Mouse (Mus musculus): ENCODE results near the gene Ap2b1. TPM values are rescaled to one million over a fixed set of nuclear protein-coding genes. Genes with fewer than 3 reads are reported as not detected.

Ap2b1 gene
- polyA plus RNA-seq, 1 experiment from 2014 or later, result 121 TPM

GRCm38 (mm10) chr11:83440081-83441064 lies 141.5 kb downstream of the Ap2b1 start:
- Histone ChIP-seq H3K9ac (ENCODE audit: low read length) (peak overlapping the region; percentile 52), H3K36me3 (ENCODE audit: control insufficient read depth, insufficient read depth, low read length) (no peaks in the 10 kb centered on the region), H3K27me3 (ENCODE audit: control insufficient read depth, insufficient read depth, low read length) (peaks cover 44% of the 10 kb centered on the region), H3K4me2 (peak overlapping the region; percentile 91), H3K9me3 (ENCODE audit: control insufficient read depth, low read length) (no peaks in the 10 kb centered on the region), H3K4me3 (ENCODE audit: low read depth, low read length) (peak overlapping the region; percentile 55), H3K27ac (ENCODE audit: low read depth, low read length) (no peak overlapping the region), H3K4me1 (ENCODE audit: control insufficient read depth, insufficient read depth, low read length) (0 out of 2 replicates have a peak, but pooled peaks cover 4% of the 10 kb centered on the region)
- DNase-seq (ENCODE audit: low spot score, missing footprints), result peak; percentile 100
- under 1% methylated on average over 63 of the region's 75 CpGs for WGBS
- ATAC-seq (ENCODE audit: low FRiP score), result peak; percentile 92

DNA sequence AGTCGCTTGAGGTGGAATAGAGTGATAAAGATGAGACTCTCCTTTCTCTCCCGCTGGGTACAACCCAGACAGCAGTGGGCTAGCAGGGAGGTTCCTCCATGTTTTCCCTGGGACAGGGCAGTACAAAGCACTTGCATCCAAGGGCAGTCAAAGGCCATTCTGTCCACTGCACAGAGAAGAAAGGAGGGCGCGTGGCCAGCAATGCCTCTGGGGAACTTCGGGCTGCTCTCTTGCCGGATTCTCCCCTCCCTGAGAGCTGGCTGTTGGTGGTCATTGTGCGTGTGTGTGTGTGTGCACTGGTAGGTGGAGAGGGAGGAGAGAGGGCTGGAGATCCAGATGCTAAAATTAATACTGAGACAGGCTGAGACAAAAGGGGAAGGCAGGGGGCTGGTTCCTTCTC lies 142.4 kb downstream of the Ap2b1 start:
- H3K4me2 ChIP-seq, result 0 out of 2 replicates have a peak overlapping the region, but pooled peaks have one; percentile 91
- H3K36me3 ChIP-seq (ENCODE audit: control insufficient read depth, insufficient read depth, low read length), result no peaks in the 10 kb centered on the region
- 0 out of 2 replicates have a peak, but pooled peaks cover 4% of the 10 kb centered on the region for H3K4me1 ChIP-seq (ENCODE audit: control insufficient read depth, insufficient read depth, low read length)
- no peak overlapping the region for H3K27ac ChIP-seq (ENCODE audit: low read depth, low read length)
- H3K4me3 ChIP-seq (ENCODE audit: low read depth, low read length), result no peak overlapping the region
- no peak for ATAC-seq (ENCODE audit: low FRiP score)
- H3K27me3 ChIP-seq (ENCODE audit: control insufficient read depth, insufficient read depth, low read length), result peaks cover 44% of the 10 kb centered on the region
- H3K9ac ChIP-seq (ENCODE audit: low read length), result no peak overlapping the region
- H3K9me3 ChIP-seq (ENCODE audit: control insufficient read depth, low read length), result no peaks in the 10 kb centered on the region
- 44% methylated on average over 7 of the region's 7 CpGs for WGBS
- DNase-seq (ENCODE audit: low spot score, missing footprints), result no peak

GRCm38 (mm10) chr11:83442596-83443267 lies 143.9 kb downstream of the Ap2b1 start:
- DNase-seq (ENCODE audit: low spot score, missing footprints) (peak; percentile 98), ATAC-seq (ENCODE audit: low FRiP score) (peak; percentile 5; the same call in 1 of the 2 replicates)
- H3K4me3 ChIP-seq (ENCODE audit: low read depth, low read length), result peak overlapping the region; percentile 9; the same call in 1 of the 2 replicates
- no peak overlapping the region for H3K27ac ChIP-seq (ENCODE audit: low read depth, low read length)
- H3K9me3 ChIP-seq (ENCODE audit: control insufficient read depth, low read length), result no peaks in the 10 kb centered on the region
- H3K36me3 ChIP-seq (ENCODE audit: control insufficient read depth, insufficient read depth, low read length), result no peaks in the 10 kb centered on the region
- no peak overlapping the region for H3K9ac ChIP-seq (ENCODE audit: low read length)
- WGBS, result 12% methylated on average over 29 of the region's 29 CpGs
- peaks cover 47% of the 10 kb centered on the region for H3K27me3 ChIP-seq (ENCODE audit: control insufficient read depth, insufficient read depth, low read length)
- H3K4me2 ChIP-seq, result peak overlapping the region; percentile 36
- H3K4me1 ChIP-seq (ENCODE audit: control insufficient read depth, insufficient read depth, low read length), result peaks cover 6% of the 10 kb centered on the region; the same call in 1 of the 2 replicates

- Histone ChIP-seq H3K36me3 (ENCODE audit: control insufficient read depth, insufficient read depth, low read length) (no peaks in the 10 kb centered on the region), H3K9ac (ENCODE audit: low read length) (no peak overlapping the region), H3K27ac (ENCODE audit: low read depth, low read length) (no peak overlapping the region), H3K9me3 (ENCODE audit: control insufficient read depth, low read length) (no peaks in the 10 kb centered on the region), H3K4me3 (ENCODE audit: low read depth, low read length) (no peak overlapping the region), H3K27me3 (ENCODE audit: control insufficient read depth, insufficient read depth, low read length) (peaks cover 45% of the 10 kb centered on the region), H3K4me1 (ENCODE audit: control insufficient read depth, insufficient read depth, low read length) (peaks cover 10% of the 10 kb centered on the region), H3K4me2 (no peak overlapping the region)
- DNase-seq (ENCODE audit: low spot score, missing footprints) (no peak), ATAC-seq (ENCODE audit: low FRiP score) (no peak)
- WGBS, result 9% methylated on average over 7 of the region's 7 CpGs
Observed at GRCm38 (mm10) chr11:83443824-83444223, 145.0 kb downstream of the Ap2b1 start.

DNA sequence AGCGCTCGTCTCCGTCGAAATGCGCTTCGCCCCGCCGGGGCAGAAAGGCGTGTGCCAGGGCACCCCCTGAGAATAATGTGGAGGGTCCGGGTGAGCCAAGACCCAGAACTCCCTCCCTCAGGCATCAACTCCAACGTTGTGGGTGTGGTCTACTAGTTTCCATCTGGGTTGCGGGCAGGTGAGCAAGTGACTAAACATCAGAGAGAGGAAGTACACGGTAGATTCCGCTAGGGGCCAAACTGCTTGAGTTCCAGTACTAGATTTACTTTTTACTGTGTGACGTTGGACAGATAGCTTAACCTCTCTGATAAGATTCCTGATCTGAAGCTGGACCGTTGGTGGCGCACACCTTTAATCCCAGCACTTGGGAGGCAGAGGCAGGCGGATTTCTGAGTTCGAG lies 146.2 kb downstream of the Ap2b1 start:
- no peak overlapping the region for H3K4me3 ChIP-seq (ENCODE audit: low read depth, low read length)
- peak overlapping the region; percentile 1; the same call in 1 of the 2 replicates for H3K4me2 ChIP-seq
- peaks cover 45% of the 10 kb centered on the region for H3K27me3 ChIP-seq (ENCODE audit: control insufficient read depth, insufficient read depth, low read length)
- H3K9ac ChIP-seq (ENCODE audit: low read length), result no peak overlapping the region
- ATAC-seq (ENCODE audit: low FRiP score), result no peak
- no peaks in the 10 kb centered on the region for H3K36me3 ChIP-seq (ENCODE audit: control insufficient read depth, insufficient read depth, low read length)
- DNase-seq (ENCODE audit: low spot score, missing footprints), result no peak
- H3K4me1 ChIP-seq (ENCODE audit: control insufficient read depth, insufficient read depth, low read length), result peaks cover 10% of the 10 kb centered on the region
- no peaks in the 10 kb centered on the region for H3K9me3 ChIP-seq (ENCODE audit: control insufficient read depth, low read length)
- WGBS, result 29% methylated on average over 19 of the region's 19 CpGs
- no peak overlapping the region for H3K27ac ChIP-seq (ENCODE audit: low read depth, low read length)

DNA sequence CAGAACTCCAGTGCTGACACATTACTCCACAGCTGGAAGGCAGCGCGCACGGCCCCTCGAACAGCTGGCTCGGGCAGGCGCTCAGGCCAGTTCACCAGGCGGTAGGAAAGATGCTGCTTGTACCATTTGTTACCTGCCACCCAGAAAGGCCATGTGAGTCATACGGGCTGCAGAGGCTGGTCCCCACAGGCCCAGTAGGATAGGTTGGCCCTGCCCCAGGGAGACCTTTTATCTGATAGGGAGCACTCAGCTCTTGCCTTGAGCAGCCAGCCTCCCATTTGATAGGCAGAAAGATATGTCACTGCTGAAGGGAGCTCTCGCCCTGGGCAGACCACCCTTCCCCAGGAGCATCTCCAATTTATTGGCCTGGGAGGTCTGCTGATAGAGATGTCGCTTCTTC lies 148.8 kb downstream of the Ap2b1 start:
- no peak overlapping the region for H3K27ac ChIP-seq (ENCODE audit: low read depth, low read length)

DNA sequence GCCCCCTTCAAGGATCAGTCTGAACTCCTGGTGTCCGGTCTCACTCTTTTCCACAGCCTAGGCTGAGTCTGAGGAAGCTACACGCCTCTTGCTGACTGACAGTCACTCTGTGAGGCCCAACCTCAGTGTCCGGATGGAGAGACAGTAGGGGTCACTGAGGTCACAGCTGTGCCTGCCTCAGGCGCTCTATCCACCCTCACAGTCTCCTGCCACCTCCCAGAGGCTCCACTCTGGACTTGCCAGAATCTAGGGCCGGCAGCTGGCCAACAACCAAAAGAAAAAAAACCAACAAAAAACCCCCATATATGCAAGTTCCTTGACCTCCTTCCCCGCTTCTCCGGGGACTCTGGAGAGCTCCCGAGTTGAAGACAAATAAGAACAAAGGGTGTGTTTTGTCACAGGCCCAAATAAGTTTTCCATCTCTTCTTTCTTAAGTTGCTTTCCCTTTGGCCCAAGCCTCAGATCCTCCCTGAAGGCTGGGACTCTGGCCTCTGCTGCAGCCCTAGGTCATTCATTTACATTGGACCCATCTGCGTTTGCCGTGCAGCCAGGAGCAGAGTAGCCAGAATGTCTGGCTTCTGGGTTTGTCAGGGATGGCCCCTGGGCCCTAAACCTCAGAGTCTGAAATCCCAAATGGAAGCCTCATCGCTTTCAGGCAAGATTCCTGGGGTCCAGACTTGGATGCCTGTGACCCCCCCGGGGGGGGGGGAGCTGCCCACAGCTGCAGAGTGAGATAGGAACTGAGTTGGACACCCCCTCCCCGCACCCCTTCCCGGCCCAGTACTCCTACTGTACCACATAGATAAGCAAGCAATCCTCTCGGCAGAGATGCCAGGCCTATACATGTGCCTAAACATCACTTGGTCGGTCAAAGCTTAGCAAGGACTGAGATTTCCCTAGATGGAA lies 149.4 kb downstream of the Ap2b1 start:
- Histone ChIP-seq H3K9ac (ENCODE audit: low read length) (no peak overlapping the region), H3K4me2 (no peak overlapping the region), H3K4me1 (ENCODE audit: control insufficient read depth, insufficient read depth, low read length) (peaks cover 6% of the 10 kb centered on the region), H3K27me3 (ENCODE audit: control insufficient read depth, insufficient read depth, low read length) (peaks cover 23% of the 10 kb centered on the region), H3K4me3 (ENCODE audit: low read depth, low read length) (no peak overlapping the region), H3K36me3 (ENCODE audit: control insufficient read depth, insufficient read depth, low read length) (no peaks in the 10 kb centered on the region), H3K9me3 (ENCODE audit: control insufficient read depth, low read length) (no peaks in the 10 kb centered on the region), H3K27ac (ENCODE audit: low read depth, low read length) (no peak overlapping the region)
- no peak for ATAC-seq (ENCODE audit: low FRiP score)
- no peak for DNase-seq (ENCODE audit: low spot score, missing footprints)
- WGBS, result 46% methylated on average over 16 of the region's 16 CpGs

More for the DNA sequence above, 148.8 kb downstream of the Ap2b1 start:
- DNase-seq (ENCODE audit: low spot score, missing footprints), result no peak
- no peak for ATAC-seq (ENCODE audit: low FRiP score)
- H3K9me3 ChIP-seq (ENCODE audit: control insufficient read depth, low read length), result no peaks in the 10 kb centered on the region
- H3K9ac ChIP-seq (ENCODE audit: low read length), result no peak overlapping the region
- H3K27me3 ChIP-seq (ENCODE audit: control insufficient read depth, insufficient read depth, low read length), result peaks cover 29% of the 10 kb centered on the region
- WGBS, result 78% methylated on average over 10 of the region's 10 CpGs
- H3K36me3 ChIP-seq (ENCODE audit: control insufficient read depth, insufficient read depth, low read length), result no peaks in the 10 kb centered on the region
- H3K4me2 ChIP-seq, result no peak overlapping the region
- H3K4me1 ChIP-seq (ENCODE audit: control insufficient read depth, insufficient read depth, low read length), result peaks cover 8% of the 10 kb centered on the region
- no peak overlapping the region for H3K4me3 ChIP-seq (ENCODE audit: low read depth, low read length)

- H3K27me3 ChIP-seq (ENCODE audit: control insufficient read depth, insufficient read depth, low read length), result peaks cover 17% of the 10 kb centered on the region
- no peak overlapping the region for H3K4me2 ChIP-seq
- H3K4me1 ChIP-seq (ENCODE audit: control insufficient read depth, insufficient read depth, low read length), result peaks cover 6% of the 10 kb centered on the region
- no peaks in the 10 kb centered on the region for H3K9me3 ChIP-seq (ENCODE audit: control insufficient read depth, low read length)
- ATAC-seq (ENCODE audit: low FRiP score), result no peak
- no peak for DNase-seq (ENCODE audit: low spot score, missing footprints)
- no peak overlapping the region for H3K9ac ChIP-seq (ENCODE audit: low read length)
- no peak overlapping the region for H3K27ac ChIP-seq (ENCODE audit: low read depth, low read length)
- H3K36me3 ChIP-seq (ENCODE audit: control insufficient read depth, insufficient read depth, low read length), result no peaks in the 10 kb centered on the region
- H3K4me3 ChIP-seq (ENCODE audit: low read depth, low read length), result no peak overlapping the region
Observed at GRCm38 (mm10) chr11:83448927-83449236, 150.1 kb downstream of the Ap2b1 start.
